Mouse (Mus musculus): Measurements from ENCODE around the gene Fndc4. TPM values are rescaled to one million over a fixed set of nuclear protein-coding genes. Genes with fewer than 3 reads are reported as not detected.

The Fndc4 gene
- polyA plus RNA-seq, 1 experiment from 2014 or later = 16.4 TPM

DNA sequence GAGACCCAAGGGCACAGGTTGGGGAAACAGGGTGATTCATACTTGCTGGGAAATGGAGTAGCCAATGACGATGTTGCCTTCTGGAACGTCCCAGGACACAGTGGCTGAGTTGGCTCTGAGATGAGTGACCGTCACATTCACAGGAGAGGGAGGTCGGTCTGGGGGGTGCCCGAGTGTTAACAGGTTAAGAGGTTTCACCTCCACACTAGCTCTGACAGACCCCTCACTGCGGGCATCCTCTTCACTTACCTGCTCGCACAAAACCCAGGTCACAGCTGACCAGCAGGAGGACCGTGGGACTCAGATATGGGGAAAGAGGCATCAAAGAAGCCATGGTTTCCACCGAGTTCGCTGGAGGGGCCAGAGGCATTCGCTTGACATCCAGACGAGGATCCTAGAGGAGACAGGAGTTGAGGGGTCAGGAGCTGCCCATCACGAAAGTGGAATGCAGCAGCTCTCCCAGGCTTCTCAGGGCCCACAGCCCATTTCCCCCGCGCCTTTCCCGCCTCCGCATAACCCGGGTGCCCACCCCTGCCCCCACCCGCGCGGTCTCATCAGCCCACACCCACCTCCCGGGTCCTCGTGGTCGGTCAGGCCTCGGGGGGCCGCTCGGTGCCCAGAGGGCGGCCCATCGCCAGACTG lies 795 bp downstream of the Fndc4 start:
- peak; percentile 36 for ATAC-seq (replicated peaks; ENCODE audit: insufficient number of reproducible peaks, insufficient read depth, low FRiP score, low read depth)

DNA sequence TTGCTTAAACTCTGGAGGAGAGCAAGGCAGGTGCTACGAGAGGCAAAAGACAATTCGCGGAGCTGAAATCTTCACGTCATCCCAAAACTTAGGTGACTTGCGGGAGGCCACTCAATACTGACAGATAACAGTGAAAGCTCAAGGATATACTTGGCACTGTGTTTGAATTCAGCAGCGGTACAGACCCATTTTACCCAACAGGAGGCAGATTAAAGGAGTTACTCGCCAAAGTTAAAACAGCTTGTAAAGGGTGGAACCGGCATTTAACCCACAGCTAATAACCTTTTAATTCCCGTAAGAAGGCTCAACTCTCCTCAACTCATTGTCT lies 4.6 kb downstream of the Fndc4 start:
- no peaks in the 10 kb centered on the region for H3K9me3 ChIP-seq (replicated peaks)
- H3K4me2 ChIP-seq = peak overlapping the region; percentile 74
- peak overlapping the region; percentile 85 for H3K27ac ChIP-seq
- H3K4me1 ChIP-seq (replicated peaks) = peaks cover 28% of the 10 kb centered on the region
- peaks cover 8% of the 10 kb centered on the region; the same call in 1 of the 2 replicates for H3K36me3 ChIP-seq
- H3K9ac ChIP-seq = peak overlapping the region; percentile 56
- WGBS = 6% methylated on average over 9 of the region's 9 CpGs
- ATAC-seq (replicated peaks; ENCODE audit: insufficient number of reproducible peaks, insufficient read depth, low FRiP score, low read depth) = no peak
- no peaks in the 10 kb centered on the region for H3K27me3 ChIP-seq
- H3K4me3 ChIP-seq = peak overlapping the region; percentile 63

More for the DNA sequence above, 795 bp downstream of the Fndc4 start:
- Histone ChIP-seq H3K9me3 (replicated peaks) (no peaks in the 10 kb centered on the region), H3K4me2 (peak overlapping the region; percentile 97), H3K27me3 (no peaks in the 10 kb centered on the region), H3K4me1 (replicated peaks) (peaks cover 29% of the 10 kb centered on the region), H3K27ac (0 out of 2 replicates have a peak overlapping the region, but pooled peaks have one; percentile 14), H3K4me3 (peak overlapping the region; percentile 70), H3K36me3 (no peaks in the 10 kb centered on the region), H3K9ac (peak overlapping the region; percentile 75)
- WGBS = 7% methylated on average over 29 of the region's 29 CpGs

DNA sequence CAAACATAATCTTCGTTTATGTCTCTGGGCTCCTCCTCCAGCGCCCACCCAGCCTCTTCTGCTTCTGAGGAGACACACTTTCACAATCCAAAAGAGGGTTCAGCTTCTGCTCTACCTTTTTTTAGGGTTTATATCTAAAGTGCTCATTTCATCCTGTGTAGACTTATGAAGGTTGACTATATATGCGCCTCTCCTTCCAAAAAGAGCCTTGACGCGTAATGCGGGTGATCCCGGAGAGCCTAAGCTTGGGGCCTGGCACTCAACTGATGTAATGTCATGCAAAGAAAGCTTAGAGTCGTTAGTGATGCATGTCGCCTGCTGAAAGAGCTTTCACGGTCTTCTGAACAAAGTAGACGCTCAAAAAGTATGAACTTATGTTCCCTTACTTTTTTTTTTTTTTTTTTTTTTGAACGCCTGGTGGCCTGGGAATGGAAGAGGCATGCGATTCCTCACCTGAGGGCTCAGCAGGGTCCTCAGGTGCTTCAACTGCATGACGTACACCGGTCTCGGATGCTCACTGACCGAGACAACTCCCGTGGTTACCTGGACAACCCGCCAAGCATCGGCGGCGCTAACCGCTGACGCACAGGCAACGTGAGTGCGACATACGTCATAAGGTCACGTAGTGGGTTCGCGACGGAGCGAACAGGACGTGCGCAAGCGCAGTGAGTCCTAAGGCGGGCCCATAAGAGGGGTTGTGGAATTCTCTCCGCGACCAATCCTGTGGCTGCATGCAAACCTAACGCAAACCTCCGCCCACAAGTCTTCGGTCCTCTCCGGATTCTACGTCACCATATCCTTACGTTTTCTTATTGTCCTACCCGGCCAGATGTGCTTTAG lies 5.1 kb downstream of the Fndc4 start, which contains the start of gene Ift172:
Gene Ift172 (minus strand): TSS at position 596 of the 840 bp plus-strand sequence.
- Histone ChIP-seq H3K36me3 (peaks cover 14% of the 10 kb centered on the region; the same call in 1 of the 2 replicates), H3K27ac (peak within 1 kb of the TSS; percentile 85), H3K4me2 (peak within 1 kb of the TSS; percentile 74), H3K4me1 (replicated peaks) (peaks cover 24% of the 10 kb centered on the region), H3K9me3 (replicated peaks) (no peaks in the 10 kb centered on the region), H3K9ac (peak within 1 kb of the TSS; percentile 57), H3K4me3 (peak within 1 kb of the TSS; percentile 63), H3K27me3 (no peaks in the 10 kb centered on the region)
- WGBS = 3% methylated on average over 45 of the region's 45 CpGs
- ATAC-seq (replicated peaks; ENCODE audit: insufficient number of reproducible peaks, insufficient read depth, low FRiP score, low read depth) = peak; percentile 95

DNA sequence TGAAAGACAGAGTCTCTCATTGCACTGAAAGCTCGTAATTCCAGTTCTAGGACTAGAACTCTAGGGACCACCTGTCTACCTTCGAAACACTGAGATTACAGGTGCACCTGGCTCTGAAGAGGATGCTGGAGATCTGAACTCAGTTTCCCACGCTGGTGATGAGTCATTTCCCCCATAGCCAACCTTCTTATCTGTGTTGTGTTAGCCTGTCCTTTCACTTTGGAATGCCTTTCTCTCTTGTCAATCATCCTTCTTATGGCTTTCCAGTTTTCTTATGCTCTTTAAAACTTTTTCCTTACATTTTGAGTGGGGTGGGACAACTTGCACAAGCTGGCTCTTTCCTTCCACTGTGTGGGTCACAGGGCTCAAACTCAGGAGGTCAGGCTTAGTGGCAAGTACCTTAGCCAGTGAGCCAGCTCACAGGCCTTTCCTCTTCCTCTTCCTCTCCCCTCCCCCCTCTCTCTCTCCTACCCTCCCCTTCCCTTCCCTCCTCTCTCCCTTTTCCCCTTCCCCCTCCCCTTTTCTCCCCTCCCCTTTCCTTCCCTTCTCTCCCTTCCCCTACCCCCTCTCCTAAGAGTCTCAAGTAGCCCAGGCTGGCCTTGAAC lies 6.2 kb downstream of the Fndc4 start:
- H3K36me3 ChIP-seq = peaks cover 24% of the 10 kb centered on the region
- no peaks in the 10 kb centered on the region for H3K9me3 ChIP-seq (replicated peaks)
- peak overlapping the region; percentile 74; the same call in 1 of the 2 replicates for H3K4me2 ChIP-seq
- peaks cover 18% of the 10 kb centered on the region for H3K4me1 ChIP-seq (replicated peaks)
- no peak overlapping the region for H3K9ac ChIP-seq
- H3K4me3 ChIP-seq = peak overlapping the region; percentile 63
- no peaks in the 10 kb centered on the region for H3K27me3 ChIP-seq
- no peak for ATAC-seq (replicated peaks; ENCODE audit: insufficient number of reproducible peaks, insufficient read depth, low FRiP score, low read depth)
- H3K27ac ChIP-seq = no peak overlapping the region
- WGBS = 56% methylated on average over 3 of the region's 3 CpGs

DNA sequence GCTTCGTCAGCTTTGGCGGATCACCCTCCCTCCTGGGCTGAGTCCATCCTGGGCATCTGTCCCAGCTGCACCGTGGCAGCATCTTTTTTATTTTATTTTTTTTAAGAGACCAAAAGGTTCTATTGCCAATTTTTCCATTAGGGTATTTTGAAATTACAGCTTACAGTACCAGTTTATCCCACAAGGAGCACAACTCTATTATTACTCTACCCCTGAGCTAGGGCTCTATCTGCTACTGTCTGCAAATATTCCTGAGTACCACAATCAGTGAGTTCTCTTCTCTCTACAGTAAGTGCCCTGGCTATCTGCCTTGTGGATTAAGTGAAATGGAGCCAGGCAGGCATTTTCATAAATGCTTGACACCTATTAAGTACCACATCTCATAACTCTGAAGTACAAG lies 7.2 kb downstream of the Fndc4 start:
- H3K36me3 ChIP-seq = peaks cover 34% of the 10 kb centered on the region
- H3K27me3 ChIP-seq = no peaks in the 10 kb centered on the region
- WGBS = 78% methylated on average over 3 of the region's 3 CpGs
- no peak overlapping the region for H3K4me3 ChIP-seq
- H3K9me3 ChIP-seq (replicated peaks) = no peaks in the 10 kb centered on the region
- no peak overlapping the region for H3K4me2 ChIP-seq
- H3K9ac ChIP-seq = no peak overlapping the region
- H3K27ac ChIP-seq = no peak overlapping the region
- H3K4me1 ChIP-seq (replicated peaks) = peaks cover 15% of the 10 kb centered on the region
- no peak for ATAC-seq (replicated peaks; ENCODE audit: insufficient number of reproducible peaks, insufficient read depth, low FRiP score, low read depth)

DNA sequence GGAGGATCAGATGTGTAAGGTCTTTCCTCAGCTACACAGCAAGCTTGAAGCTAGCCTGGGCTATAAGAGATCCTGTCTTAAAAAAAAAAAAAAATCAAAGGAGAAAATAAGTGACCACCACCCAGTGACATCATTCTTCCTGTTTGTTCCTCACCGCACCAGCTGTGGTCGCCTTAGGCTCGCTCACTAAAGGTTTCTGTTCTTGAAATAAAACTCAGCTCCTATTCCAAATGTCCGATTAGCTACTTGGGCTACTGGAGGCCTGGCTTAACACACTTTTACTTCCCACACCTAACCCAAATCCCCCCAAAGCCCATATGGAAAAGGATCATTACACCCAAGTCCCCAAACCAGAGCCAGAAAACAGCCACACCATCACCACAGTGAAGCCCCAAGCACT lies 7.7 kb downstream of the Fndc4 start:
- Histone ChIP-seq H3K36me3 (peaks cover 38% of the 10 kb centered on the region), H3K4me3 (no peak overlapping the region), H3K4me2 (no peak overlapping the region), H3K27me3 (no peaks in the 10 kb centered on the region), H3K27ac (no peak overlapping the region), H3K9ac (no peak overlapping the region), H3K9me3 (replicated peaks) (no peaks in the 10 kb centered on the region), H3K4me1 (replicated peaks) (peaks cover 15% of the 10 kb centered on the region)
- ATAC-seq (replicated peaks; ENCODE audit: insufficient number of reproducible peaks, insufficient read depth, low FRiP score, low read depth) = no peak
- 74% methylated on average over 4 of the region's 4 CpGs for WGBS

DNA sequence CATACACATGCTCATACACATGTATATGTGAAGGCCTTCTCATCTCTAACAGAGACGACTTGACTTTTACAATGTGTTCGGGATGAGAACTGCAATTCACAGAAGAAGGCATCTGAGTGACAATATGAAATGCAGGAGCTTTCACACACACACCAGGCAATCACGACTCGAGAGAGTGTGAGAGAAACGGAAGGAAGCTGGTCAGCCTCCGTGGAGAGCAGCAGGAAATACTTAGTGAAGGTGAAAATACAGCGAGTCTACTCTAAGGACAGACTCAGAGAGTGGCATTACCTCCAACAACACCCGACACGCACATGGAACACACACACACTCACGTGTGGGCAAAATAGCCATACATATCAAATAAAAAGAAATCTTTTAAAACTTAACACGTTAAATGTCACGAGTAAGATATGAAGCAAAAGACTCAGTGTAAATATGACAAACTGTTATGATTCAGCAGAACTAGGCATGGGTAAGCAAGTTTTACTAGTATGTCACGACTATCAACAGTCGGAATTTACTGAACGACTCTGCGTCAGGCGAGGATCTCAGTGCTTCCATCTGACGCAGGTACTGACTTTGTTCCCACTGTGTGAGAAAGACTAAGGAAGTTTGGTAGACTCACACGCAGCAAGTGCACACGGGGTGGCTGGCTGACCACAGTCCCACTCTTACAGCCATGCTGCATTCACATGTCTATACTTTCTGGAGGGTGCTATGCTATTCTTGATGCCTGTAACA lies 16.5 kb downstream of the Fndc4 start:
- Histone ChIP-seq H3K4me1 (replicated peaks) (no peaks in the 10 kb centered on the region), H3K4me3 (no peak overlapping the region), H3K27me3 (no peaks in the 10 kb centered on the region), H3K9ac (no peak overlapping the region), H3K27ac (no peak overlapping the region), H3K4me2 (no peak overlapping the region), H3K9me3 (replicated peaks) (no peaks in the 10 kb centered on the region), H3K36me3 (peaks cover 69% of the 10 kb centered on the region)
- ATAC-seq (replicated peaks; ENCODE audit: insufficient number of reproducible peaks, insufficient read depth, low FRiP score, low read depth) = no peak
- 79% methylated on average over 20 of the region's 20 CpGs for WGBS

DNA sequence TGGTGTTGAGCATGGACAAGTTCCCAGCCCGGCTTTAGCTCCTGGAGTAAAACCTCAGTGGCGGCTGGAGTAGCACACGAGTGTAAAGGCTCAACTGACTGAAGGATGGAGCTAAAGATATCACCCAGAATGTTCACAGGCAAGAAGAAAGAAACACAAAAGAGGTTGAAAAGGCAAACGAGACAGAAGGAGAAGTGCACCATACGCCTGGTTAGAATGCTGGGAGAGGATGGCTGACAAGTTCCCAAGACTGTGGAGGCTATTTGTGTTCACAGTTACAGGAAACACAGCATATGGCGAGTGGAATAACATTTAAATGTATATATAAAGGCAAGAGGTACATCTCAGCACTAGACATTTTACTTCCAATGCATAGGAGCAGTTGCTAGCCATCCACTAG lies 22.9 kb downstream of the Fndc4 start:
- ATAC-seq (replicated peaks; ENCODE audit: insufficient number of reproducible peaks, insufficient read depth, low FRiP score, low read depth) = no peak
- Histone ChIP-seq H3K4me3 (no peak overlapping the region), H3K9ac (no peak overlapping the region), H3K4me2 (no peak overlapping the region), H3K4me1 (replicated peaks) (no peaks in the 10 kb centered on the region), H3K36me3 (peaks cover 50% of the 10 kb centered on the region), H3K27me3 (no peaks in the 10 kb centered on the region), H3K9me3 (replicated peaks) (no peaks in the 10 kb centered on the region), H3K27ac (no peak overlapping the region)
- 79% methylated on average over 6 of the region's 6 CpGs for WGBS

DNA sequence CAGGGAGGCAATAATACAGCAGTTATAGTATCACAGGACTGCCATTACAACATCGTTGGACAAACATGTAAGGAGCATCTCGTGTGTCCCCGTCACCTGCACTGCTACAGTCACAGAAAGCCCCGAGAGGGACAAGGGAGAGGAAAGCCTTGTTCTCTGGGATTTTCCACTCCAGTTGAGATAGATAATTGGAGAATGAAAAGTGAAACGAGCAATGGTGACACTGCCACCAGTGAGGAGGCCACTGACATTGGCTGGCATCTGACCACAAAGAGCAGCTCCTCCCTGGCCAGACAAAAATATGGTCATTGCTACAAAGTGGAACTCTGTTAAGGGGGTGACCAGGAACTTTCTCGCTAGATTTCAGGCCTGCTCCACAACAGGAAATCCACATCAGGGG lies 28.2 kb downstream of the Fndc4 start:
- H3K27me3 ChIP-seq = no peaks in the 10 kb centered on the region
- H3K9ac ChIP-seq = no peak overlapping the region
- no peaks in the 10 kb centered on the region for H3K4me1 ChIP-seq (replicated peaks)
- H3K4me2 ChIP-seq = no peak overlapping the region
- no peaks in the 10 kb centered on the region for H3K9me3 ChIP-seq (replicated peaks)
- H3K4me3 ChIP-seq = no peak overlapping the region
- H3K36me3 ChIP-seq = peaks cover 61% of the 10 kb centered on the region
- H3K27ac ChIP-seq = no peak overlapping the region
- WGBS = 79% methylated on average over 6 of the region's 6 CpGs
- ATAC-seq (replicated peaks; ENCODE audit: insufficient number of reproducible peaks, insufficient read depth, low FRiP score, low read depth) = no peak

DNA sequence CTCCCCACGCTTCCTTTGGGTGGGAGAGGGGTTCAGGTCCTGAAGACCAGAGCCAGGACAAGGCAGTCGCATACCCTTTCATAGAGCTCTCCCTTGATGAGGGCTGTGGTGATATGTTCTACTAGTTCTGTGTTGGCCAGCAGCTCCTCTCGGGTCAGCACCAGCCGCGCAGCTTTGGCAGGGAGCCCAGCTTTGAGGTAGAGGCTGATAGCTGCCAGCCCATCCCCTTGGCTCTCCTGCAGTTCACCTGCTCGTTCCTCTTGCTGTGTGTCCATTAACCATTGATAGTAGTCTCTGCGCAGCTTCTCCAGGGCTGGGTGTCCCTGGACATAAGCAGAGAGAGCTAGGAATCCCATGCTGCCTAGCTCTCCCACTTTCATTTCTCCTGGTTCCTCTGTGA lies 29.8 kb downstream of the Fndc4 start:
- ATAC-seq (replicated peaks; ENCODE audit: insufficient number of reproducible peaks, insufficient read depth, low FRiP score, low read depth) = no peak
- no peak overlapping the region for H3K9ac ChIP-seq
- no peak overlapping the region for H3K4me3 ChIP-seq
- no peaks in the 10 kb centered on the region for H3K27me3 ChIP-seq
- H3K4me2 ChIP-seq = no peak overlapping the region
- H3K36me3 ChIP-seq = peaks cover 68% of the 10 kb centered on the region
- no peak overlapping the region for H3K27ac ChIP-seq
- no peaks in the 10 kb centered on the region for H3K4me1 ChIP-seq (replicated peaks)
- no peaks in the 10 kb centered on the region for H3K9me3 ChIP-seq (replicated peaks)
- 63% methylated on average over 7 of the region's 7 CpGs for WGBS

DNA sequence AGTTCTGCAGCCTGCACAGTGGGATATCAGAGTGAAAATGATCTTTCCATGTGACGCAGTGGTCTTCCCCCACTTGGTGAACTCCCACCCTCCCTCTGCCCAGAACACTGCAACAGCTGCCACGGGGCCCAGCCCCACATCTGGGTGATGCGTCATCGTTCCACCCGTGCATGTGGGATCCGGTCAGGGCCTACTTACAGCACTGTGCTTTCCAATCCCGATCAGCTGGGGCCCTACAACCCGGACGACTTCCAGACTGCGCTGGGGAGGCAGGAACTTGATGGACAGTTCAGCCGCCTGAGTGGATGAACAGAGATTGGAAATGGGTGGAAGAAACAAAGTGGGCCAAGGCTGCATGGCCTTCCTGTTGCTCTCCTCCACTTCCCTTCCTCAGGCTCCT lies 38.3 kb downstream of the Fndc4 start:
- no peaks in the 10 kb centered on the region for H3K9me3 ChIP-seq (replicated peaks)
- peaks cover 15% of the 10 kb centered on the region for H3K4me1 ChIP-seq (replicated peaks)
- no peak overlapping the region for H3K4me3 ChIP-seq
- no peaks in the 10 kb centered on the region for H3K27me3 ChIP-seq
- H3K27ac ChIP-seq = no peak overlapping the region
- ATAC-seq (replicated peaks; ENCODE audit: insufficient number of reproducible peaks, insufficient read depth, low FRiP score, low read depth) = no peak
- 82% methylated on average over 11 of the region's 11 CpGs for WGBS
- no peak overlapping the region for H3K9ac ChIP-seq
- H3K36me3 ChIP-seq = peaks cover 43% of the 10 kb centered on the region
- no peak overlapping the region for H3K4me2 ChIP-seq

Measured in heart, embryonic 15.5 days (tissue).